Mouse (Mus musculus) ES-Bruce4 (cell line): ENCODE measurements around the gene Ckap4. TPM values are rescaled to one million over a fixed set of nuclear protein-coding genes. Genes with fewer than 3 reads are reported as not detected.
A peak's percentile ranks its signal among the peaks of the same experiment; 100 is the strongest.

Experiments
- H3K27ac ChIP-seq: 2 replicates; pipeline ENCODE4 v1.5.1; 2012; ENCODE audit warnings: low read length, inconsistent platforms; ENCODE audit not compliant: insufficient read depth
- H3K27me3 ChIP-seq: 2 replicates; pipeline ENCODE4 v1.6.1; 2012; ENCODE audit warnings: mild to moderate bottlenecking, low read length, inconsistent platforms; ENCODE audit not compliant: control insufficient read depth, poor library complexity, insufficient read depth, severe bottlenecking
- H3K36me3 ChIP-seq: 2 replicates; pipeline ENCODE4 v1.6.1; 2012; ENCODE audit warnings: inconsistent platforms, mild to moderate bottlenecking, low read length, moderate library complexity; ENCODE audit not compliant: control insufficient read depth, poor library complexity, insufficient read depth, severe bottlenecking
- H3K4me1 ChIP-seq: one replicate; pipeline ENCODE4 v1.8.1; 2011; ENCODE audit warnings: low read length; ENCODE audit not compliant: control insufficient read depth, insufficient read depth
- H3K4me3 ChIP-seq: 2 replicates; pipeline ENCODE4 v1.5.1; 2011; ENCODE audit warnings: low read depth, mild to moderate bottlenecking, low read length
- H3K9ac ChIP-seq: 2 replicates; pipeline ENCODE4 v1.6.1; 2012; ENCODE audit warnings: low read depth, mild to moderate bottlenecking, inconsistent platforms; ENCODE audit not compliant: poor library complexity, severe bottlenecking
- H3K9me3 ChIP-seq: replicated peaks from 2 replicates; pipeline ENCODE4 v1.6.1; 2012; ENCODE audit warnings: mild to moderate bottlenecking, low read length, inconsistent platforms; ENCODE audit not compliant: control insufficient read depth, poor library complexity, insufficient read depth, severe bottlenecking
- CTCF ChIP-seq: IDR thresholded peaks from one replicate; pipeline ENCODE4 v1.8.1; 2011; ENCODE audit warnings: low read depth, low read length
- EP300 ChIP-seq: IDR thresholded peaks from 2 replicates; pipeline ENCODE4 v1.6.1; 2011; ENCODE audit warnings: low read depth, low read length; ENCODE audit not compliant: insufficient read depth
- POLR2A ChIP-seq: IDR thresholded peaks from one replicate; pipeline ENCODE4 v1.8.1; 2011; ENCODE audit warnings: low read length; ENCODE audit not compliant: insufficient read depth
- polyA plus RNA-seq: library from polyadenylated mRNA; stranded (reverse); fragments of >200 nt; gene quantifications from 2 replicates; pipeline ENCODE4 v1.2.4, GENCODE M21; 2011; ENCODE audit warnings: low read depth; ENCODE audit not compliant: missing spikeins, insufficient read depth, insufficient read length

Ckap4 gene
- polyA plus RNA-seq, 1 experiment: 53.4 TPM

DNA sequence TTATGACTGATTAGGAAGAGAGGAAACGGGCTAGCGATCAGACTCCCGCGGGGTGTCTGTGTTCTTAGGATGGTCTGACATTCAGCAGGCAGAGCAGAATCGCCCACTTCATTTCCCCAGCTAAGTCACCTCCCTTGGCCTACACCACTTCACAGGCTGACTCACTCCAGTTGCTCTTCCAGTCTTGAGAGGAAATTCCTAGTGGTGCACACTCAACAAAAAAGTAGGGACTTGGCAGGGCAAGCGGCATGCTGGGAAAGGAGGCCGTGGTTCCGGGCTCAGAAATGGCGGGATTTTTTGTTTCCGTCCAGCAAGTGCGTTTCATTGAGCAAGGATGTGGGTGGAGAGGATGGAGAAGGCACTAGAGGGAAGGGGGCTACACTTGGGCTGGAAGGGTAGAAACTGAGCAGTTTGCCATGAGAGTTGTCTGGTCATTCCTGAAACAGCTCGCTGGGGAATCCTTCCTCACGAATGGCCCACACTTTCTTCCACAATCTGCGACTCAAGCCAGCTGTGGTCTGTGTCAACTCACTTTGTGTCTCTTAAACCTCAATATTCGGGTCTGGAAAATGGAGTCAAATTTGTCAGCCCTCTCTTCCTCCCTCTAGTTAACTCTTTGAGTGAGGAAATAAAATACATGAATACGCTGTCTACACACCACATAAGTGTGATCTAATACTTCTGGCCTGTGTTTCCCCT is 1.5 kb downstream of the Ckap4 start:
- no peaks in the 10 kb centered on the region for H3K27me3 ChIP-seq
- H3K9ac ChIP-seq: 0 out of 2 replicates have a peak overlapping the region, but pooled peaks have one; percentile 73
- TF ChIP-seq CTCF (no peak), EP300 (no peak), POLR2A (no peak)
- peak overlapping the region; percentile 76 for H3K4me3 ChIP-seq
- peaks cover 3% of the 10 kb centered on the region for H3K4me1 ChIP-seq
- H3K27ac ChIP-seq: no peak overlapping the region
- peaks cover 6% of the 10 kb centered on the region for H3K36me3 ChIP-seq
- no peaks in the 10 kb centered on the region for H3K9me3 ChIP-seq

- Histone ChIP-seq H3K9ac (no peak overlapping the region), H3K36me3 (peaks cover 6% of the 10 kb centered on the region), H3K4me1 (peaks cover 3% of the 10 kb centered on the region), H3K27me3 (no peaks in the 10 kb centered on the region), H3K27ac (no peak overlapping the region), H3K4me3 (no peak overlapping the region), H3K9me3 (no peaks in the 10 kb centered on the region)
- no peak for TF ChIP-seq POLR2A
- TF ChIP-seq CTCF: no peak
- TF ChIP-seq EP300: no peak
Measured at GRCm38 (mm10) chr10:84531576-84531975, 2.3 kb downstream of the Ckap4 start.

DNA sequence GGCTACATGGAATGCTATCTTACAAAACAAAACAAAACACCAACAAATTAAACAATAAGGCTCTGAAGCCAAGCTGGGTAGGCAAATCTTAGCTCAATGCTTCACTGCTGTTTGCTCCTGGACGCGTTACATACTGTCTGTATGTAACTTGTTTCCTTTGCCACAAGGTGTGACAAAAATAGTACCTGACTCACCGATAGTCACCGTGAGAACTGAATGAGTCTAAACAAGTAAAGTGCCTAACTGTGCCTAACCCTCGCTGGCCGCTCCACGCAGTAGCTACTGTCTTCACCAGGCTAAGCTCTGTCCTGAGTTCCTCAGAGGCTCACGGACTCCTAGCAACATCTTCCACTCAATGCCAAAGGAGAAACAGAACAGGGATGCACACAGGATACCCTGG is 3.5 kb downstream of the Ckap4 start:
- no peak for TF ChIP-seq EP300
- TF ChIP-seq CTCF: no peak
- no peak for TF ChIP-seq POLR2A
- Histone ChIP-seq H3K36me3 (peaks cover 6% of the 10 kb centered on the region), H3K9ac (no peak overlapping the region), H3K27me3 (no peaks in the 10 kb centered on the region), H3K9me3 (no peaks in the 10 kb centered on the region), H3K4me1 (peaks cover 3% of the 10 kb centered on the region), H3K4me3 (no peak overlapping the region), H3K27ac (no peak overlapping the region)

- Histone ChIP-seq H3K27ac (peak overlapping the region; percentile 9; the same call in 1 of the 2 replicates), H3K4me1 (peaks cover 3% of the 10 kb centered on the region), H3K9ac (no peak overlapping the region), H3K9me3 (no peaks in the 10 kb centered on the region), H3K36me3 (peaks cover 6% of the 10 kb centered on the region), H3K4me3 (no peak overlapping the region), H3K27me3 (no peaks in the 10 kb centered on the region)
- TF ChIP-seq EP300 (no peak), POLR2A (no peak), CTCF (no peak)
Measured at GRCm38 (mm10) chr10:84527631-84528030, 6.2 kb downstream of the Ckap4 start.

GRCm38 (mm10) chr10:84527070-84527469 is 6.8 kb downstream of the Ckap4 start:
- Histone ChIP-seq H3K27ac (peak overlapping the region; percentile 9; the same call in 1 of the 2 replicates), H3K4me1 (peaks cover 3% of the 10 kb centered on the region), H3K27me3 (no peaks in the 10 kb centered on the region), H3K4me3 (no peak overlapping the region), H3K9ac (no peak overlapping the region), H3K9me3 (no peaks in the 10 kb centered on the region), H3K36me3 (peaks cover 6% of the 10 kb centered on the region)
- no peak for TF ChIP-seq POLR2A
- TF ChIP-seq CTCF: no peak
- no peak for TF ChIP-seq EP300

DNA sequence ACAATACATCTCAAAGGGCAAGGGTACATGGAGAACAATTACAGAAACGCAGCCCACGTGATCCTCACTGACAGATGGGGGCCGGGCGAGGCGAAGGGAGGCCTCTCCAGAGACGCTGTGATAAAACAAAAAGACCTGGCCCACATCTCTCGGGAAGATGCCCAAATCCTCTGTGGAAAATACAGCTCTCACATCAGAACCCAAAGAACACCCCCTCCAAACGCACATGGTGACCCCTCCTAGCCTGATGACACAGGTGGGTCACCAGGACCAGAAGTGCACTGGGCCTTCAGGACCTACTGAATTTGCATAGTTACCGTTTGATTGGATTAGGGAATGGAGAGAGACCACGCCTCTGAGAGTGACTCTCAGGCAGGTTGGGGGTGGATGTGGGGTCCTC is 7.4 kb downstream of the Ckap4 start:
- TF ChIP-seq CTCF (no peak), EP300 (0 out of 2 replicates have a peak, but pooled peaks have one; percentile 25)
- no peak overlapping the region for H3K27ac ChIP-seq
- H3K4me1 ChIP-seq: peaks cover 3% of the 10 kb centered on the region
- no peaks in the 10 kb centered on the region for H3K27me3 ChIP-seq
- no peak overlapping the region for H3K9ac ChIP-seq
- peaks cover 6% of the 10 kb centered on the region for H3K36me3 ChIP-seq
- H3K4me3 ChIP-seq: peak overlapping the region; percentile 45
- no peaks in the 10 kb centered on the region for H3K9me3 ChIP-seq
